Mouse (Mus musculus): ENCODE results near the gene Psma6. TPM values are rescaled to one million over a fixed set of nuclear protein-coding genes. Genes with fewer than 3 reads are reported as not detected.
"Not testable (repeated sequence)": the region's sequence is repeated elsewhere in the genome, so short reads cannot be mapped to it uniquely, and the experiment has no call there.

Psma6 gene
- 255 and 284 TPM in 2 replicates for total RNA-seq (2012; rRNA removed)
- polyA plus RNA-seq (2012; ENCODE audit: insufficient read depth in 1 of 2, insufficient read length in 2 of 2, low read depth in 1 of 2, low replicate concordance in 2 of 2, missing spikeins in 1 of 2), result 100 to 1,000 TPM in 1 of 2 experiments, not detected in 1; 309 TPM

GRCm38 (mm10) chr12:55384023-55384749, at the start of gene Psma6:
Gene Psma6 (plus strand): TSS chr12:55384222.
- Histone ChIP-seq H3K79me2 (ENCODE audit: control insufficient read depth, insufficient read depth, low read length, poor library complexity) (no peaks in the 10 kb centered on the region), H3K36me3 (ENCODE audit: control insufficient read depth in 1 of 2, insufficient read depth in 2 of 2, low read length in 2 of 2) (peaks cover 0 to 16% of the 10 kb centered on the region in 2 experiments; a peak in 2 of 4 replicates), H3K4me1 (ENCODE audit: control insufficient read depth in 1 of 2, insufficient read depth in 2 of 2, low read length in 2 of 2) (peaks cover 8 to 21% of the 10 kb centered on the region in 2 experiments), H3K27ac (ENCODE audit: control insufficient read depth, low read depth, low read length) (no peak within 1 kb of the TSS), H3K9me3 (replicated peaks; ENCODE audit: insufficient read depth, low read length) (no peaks in the 10 kb centered on the region), H3K4me3 (ENCODE audit: control insufficient read depth in 1 of 2, insufficient read depth in 1 of 2, low read depth in 2 of 2, low read length in 2 of 2) (no peak within 1 kb of the TSS), H3K9ac (ENCODE audit: control insufficient read depth, low read depth, low read length, poor library complexity, severe bottlenecking) (no peak within 1 kb of the TSS), H3K27me3 (ENCODE audit: control insufficient read depth in 1 of 2, insufficient read depth in 2 of 2, low read length in 2 of 2) (no peaks in the 10 kb centered on the region)
- TF ChIP-seq RAD21 (IDR thresholded peaks at IDR 0.05; ENCODE audit: low read depth, low read length) (no peak), ETS1 (IDR thresholded peaks at IDR 0.05; ENCODE audit: low read depth, low read length) (no peak), E2F4 (IDR thresholded peaks at IDR 0.05; ENCODE audit: borderline replicate concordance, low read depth, low read length) (no peak), USF2 (IDR thresholded peaks at IDR 0.05; ENCODE audit: borderline replicate concordance in 1 of 2, insufficient read depth in 1 of 2, low read depth in 1 of 2, low read length in 2 of 2) (no peak), CTCF (IDR thresholded peaks at IDR 0.05 in 2 of 3, conservative IDR thresholded peaks at IDR 0.05 in 1 of 3; ENCODE audit: control insufficient read depth in 1 of 3, insufficient read depth in 1 of 3, low read depth in 2 of 3, low read length in 3 of 3, poor library complexity in 1 of 3, severe bottlenecking in 1 of 3) (no peak)
- no peak for DNase-seq (ENCODE audit: low read depth, low spot score)

- H3K79me2 ChIP-seq (ENCODE audit: control insufficient read depth, insufficient read depth, low read length, poor library complexity); DNase-seq (ENCODE audit: low read depth, low spot score); H3K9ac ChIP-seq (ENCODE audit: control insufficient read depth, low read depth, low read length, poor library complexity, severe bottlenecking); H3K4me1 ChIP-seq (ENCODE audit: control insufficient read depth in 1 of 2, insufficient read depth in 2 of 2, low read length in 2 of 2); H3K9me3 ChIP-seq (replicated peaks; ENCODE audit: insufficient read depth, low read length); H3K4me3 ChIP-seq (ENCODE audit: control insufficient read depth in 1 of 2, insufficient read depth in 1 of 2, low read depth in 2 of 2, low read length in 2 of 2); H3K27me3 ChIP-seq (ENCODE audit: control insufficient read depth in 1 of 2, insufficient read depth in 2 of 2, low read length in 2 of 2); H3K27ac ChIP-seq (ENCODE audit: control insufficient read depth, low read depth, low read length); H3K36me3 ChIP-seq (ENCODE audit: control insufficient read depth in 1 of 2, insufficient read depth in 2 of 2, low read length in 2 of 2): not testable (repeated sequence)
- 0 out of 2 replicates have a peak, but pooled peaks have one; percentile 52 for TF ChIP-seq ZNF384 (IDR thresholded peaks at IDR 0.05; ENCODE audit: low read depth, low read length)
These were observed 45.5 kb upstream of the Psma6 start for GRCm38 (mm10) chr12:55338490-55338889.

DNA sequence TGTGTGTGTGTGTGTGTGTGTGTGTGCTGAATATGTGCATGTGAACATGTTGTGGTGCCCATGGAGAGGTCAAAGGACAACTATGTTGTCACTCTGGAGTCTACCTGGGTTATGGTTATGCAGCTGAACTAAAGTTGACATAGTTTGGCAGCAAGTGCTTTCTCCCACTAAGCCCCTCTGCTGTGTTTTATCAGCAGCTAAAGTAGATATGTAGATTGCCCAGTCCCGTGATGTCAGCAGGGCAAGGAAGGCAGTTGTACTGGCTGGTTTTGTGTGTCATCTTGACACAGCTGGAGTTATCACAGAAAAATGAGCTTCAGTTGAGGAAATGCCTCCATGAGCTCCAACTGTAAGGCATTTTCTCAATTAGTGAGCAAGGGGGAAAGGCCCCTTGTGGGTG, 41.0 kb upstream of the Psma6 start:
- H3K4me1 ChIP-seq (ENCODE audit: control insufficient read depth in 1 of 2, insufficient read depth in 2 of 2, low read length in 2 of 2), result peaks cover 15 to 17% of the 10 kb centered on the region in 2 experiments
- H3K9me3 ChIP-seq (replicated peaks; ENCODE audit: insufficient read depth, low read length); H3K4me3 ChIP-seq (ENCODE audit: control insufficient read depth in 1 of 2, insufficient read depth in 1 of 2, low read depth in 2 of 2, low read length in 2 of 2); H3K79me2 ChIP-seq (ENCODE audit: control insufficient read depth, insufficient read depth, low read length, poor library complexity); H3K27me3 ChIP-seq (ENCODE audit: control insufficient read depth in 1 of 2, insufficient read depth in 2 of 2, low read length in 2 of 2): not testable (repeated sequence)
- TF ChIP-seq BHLHE40 (IDR thresholded peaks at IDR 0.05; ENCODE audit: borderline replicate concordance, low read depth, low read length), result peak; percentile 73; the same call in 1 of the 2 replicates
- TF ChIP-seq ETS1 (IDR thresholded peaks at IDR 0.05; ENCODE audit: low read depth, low read length), result peak; percentile 87
- peak; percentile 51; the same call in 1 of the 2 replicates for TF ChIP-seq USF1 (IDR thresholded peaks at IDR 0.05; ENCODE audit: low read depth, low read length)
- TF ChIP-seq GATA1 (IDR thresholded peaks at IDR 0.05; ENCODE audit: low read depth, low read length), result peak; percentile 64
- peak; percentile 56 to 58; a peak in 3 of 4 replicates for TF ChIP-seq EP300 (IDR thresholded peaks at IDR 0.05; ENCODE audit: low read depth in 1 of 2, low read length in 2 of 2)
- 0 out of 2 replicates have a peak, but pooled peaks have one; percentile 33 for TF ChIP-seq MYB (IDR thresholded peaks at IDR 0.05; ENCODE audit: low read depth, low read length)
- TF ChIP-seq SIN3A (IDR thresholded peaks at IDR 0.05; ENCODE audit: low read length), result peak; percentile 49; the same call in 1 of the 2 replicates
- H3K36me3 ChIP-seq (ENCODE audit: control insufficient read depth in 1 of 2, insufficient read depth in 2 of 2, low read length in 2 of 2), result peaks cover 0 to 19% of the 10 kb centered on the region in 2 experiments
- peak overlapping the region; percentile 79 for H3K27ac ChIP-seq (ENCODE audit: control insufficient read depth, low read depth, low read length)
- peak; percentile 66 for DNase-seq (ENCODE audit: low read depth, low spot score)
- 0 out of 2 replicates have a peak overlapping the region, but pooled peaks have one; percentile 17 for H3K9ac ChIP-seq (ENCODE audit: control insufficient read depth, low read depth, low read length, poor library complexity, severe bottlenecking)

Measured in MEL (cell line).